Mouse (Mus musculus) cerebral cortex, adult 2 months (tissue): ENCODE measurements around the gene Dnaaf1.

ENCODE experiments used
- WGBS: fragments of 180-500 bp; shearing (Covaris S2); methylation state at CpG from one replicate; pipeline ENCODE4 v1.1.7; 2018; 5-methylcytosine and 5-hydroxymethylcytosine counted together

The Dnaaf1 gene

DNA sequence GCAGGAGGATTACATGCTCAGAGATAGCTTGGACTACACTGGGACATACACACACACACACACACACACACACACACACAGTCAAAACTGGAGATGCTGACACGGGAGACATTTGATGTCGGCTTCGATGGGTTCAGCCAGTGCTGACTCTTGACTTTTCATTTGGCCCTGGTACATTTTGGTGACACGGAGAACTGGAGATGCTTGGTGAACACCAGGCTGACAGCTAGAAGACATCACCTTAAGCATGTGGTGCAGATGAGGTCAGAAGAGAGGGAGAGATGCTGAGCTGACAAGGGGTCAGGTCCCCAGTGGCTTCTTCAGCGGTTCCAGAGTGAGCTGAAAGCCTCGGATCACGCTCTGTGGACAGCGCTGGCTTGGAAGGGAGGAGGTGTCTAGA, 48.0 kb downstream of the Dnaaf1 start:
- 92% methylated on average over 8 of the region's 8 CpGs for WGBS

DNA sequence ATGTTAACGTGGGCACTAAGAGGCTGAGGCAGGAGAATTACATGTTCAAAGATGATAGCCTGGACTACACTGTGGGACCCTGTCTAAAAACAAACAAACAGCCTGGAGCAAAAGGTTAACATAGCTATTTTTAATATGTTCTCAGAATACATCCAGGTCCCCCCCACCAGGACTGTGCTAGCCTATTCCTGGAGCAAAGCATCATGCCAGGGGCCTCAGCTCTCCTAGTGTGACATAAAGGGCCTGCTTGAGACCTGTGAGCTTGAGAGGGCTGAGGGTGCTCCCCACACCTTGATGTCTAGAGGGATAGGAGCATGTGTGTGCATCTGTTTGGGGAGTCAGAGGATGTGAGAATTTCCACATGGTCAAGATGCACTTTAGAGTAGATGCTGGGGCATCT, 48.7 kb downstream of the Dnaaf1 start:
- WGBS: 78% methylated on average over 1 of the region's 1 CpGs

- 93% methylated on average over 7 of the region's 7 CpGs for WGBS
These were observed 49.9 kb downstream of the Dnaaf1 start for GRCm38 (mm10) chr8:119624916-119625315.

- WGBS: 89% methylated on average over 22 of the region's 22 CpGs
These were observed 50.8 kb downstream of the Dnaaf1 start for GRCm38 (mm10) chr8:119625788-119626187.

GRCm38 (mm10) chr8:119627199-119627598, 52.2 kb downstream of the Dnaaf1 start:
- WGBS: 92% methylated on average over 7 of the region's 7 CpGs

DNA sequence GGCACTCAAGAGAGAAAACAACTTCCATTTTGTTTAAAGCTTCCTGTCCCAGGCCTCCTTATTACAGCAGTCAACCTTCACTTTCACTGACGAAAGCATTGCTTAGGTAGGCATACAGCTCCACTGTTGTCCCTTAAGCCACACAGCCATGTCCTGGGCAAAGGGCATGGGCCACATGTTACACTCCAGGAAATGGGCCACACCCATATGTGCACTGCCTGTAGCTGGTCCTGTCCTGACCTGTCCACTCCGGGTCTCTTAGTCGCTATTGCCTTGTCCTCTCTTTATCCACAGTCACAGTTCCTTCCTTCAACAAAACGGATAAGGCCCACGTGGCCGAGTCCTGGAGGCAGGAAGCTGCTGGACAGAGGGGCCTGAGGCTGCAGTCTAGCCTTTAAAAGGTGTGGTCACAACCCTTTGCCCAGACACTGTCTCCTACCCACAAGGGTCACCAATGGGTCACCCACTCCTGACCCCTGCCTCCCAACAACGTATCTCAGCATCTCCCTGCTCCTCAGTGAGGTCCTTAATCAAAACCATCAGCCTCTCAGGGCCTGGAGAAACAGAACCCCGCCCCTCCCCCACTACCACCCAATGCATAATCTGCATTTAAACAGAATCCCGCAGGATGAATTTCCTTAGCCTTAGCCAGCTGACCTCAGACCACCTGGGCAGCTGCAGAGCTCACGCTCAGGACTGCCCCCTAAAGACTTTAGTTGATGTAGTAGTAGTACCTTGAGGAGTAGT, 52.8 kb downstream of the Dnaaf1 start:
- 67% methylated on average over 10 of the region's 10 CpGs for WGBS

GRCm38 (mm10) chr8:119630841-119631240, 55.8 kb downstream of the Dnaaf1 start:
- WGBS: 70% methylated on average over 3 of the region's 3 CpGs

- 77% methylated on average over 9 of the region's 9 CpGs for WGBS
These were observed 57.2 kb downstream of the Dnaaf1 start for GRCm38 (mm10) chr8:119632246-119632645.

- WGBS: 63% methylated on average over 29 of the region's 29 CpGs
These were observed 57.9 kb downstream of the Dnaaf1 start for GRCm38 (mm10) chr8:119632909-119633308.

- WGBS: 14% methylated on average over 14 of the region's 14 CpGs
These were observed 59.7 kb downstream of the Dnaaf1 start for GRCm38 (mm10) chr8:119634616-119635336.

GRCm38 (mm10) chr8:119635378-119635777, 60.3 kb downstream of the Dnaaf1 start, which contains the start of gene Kcng4:
Gene Kcng4 (minus strand): TSS chr8:119635680.
- 33% methylated on average over 6 of the region's 6 CpGs for WGBS

- WGBS: 64% methylated on average over 2 of the region's 2 CpGs
These were observed 60.9 kb downstream of the Dnaaf1 start for GRCm38 (mm10) chr8:119635958-119636357.

GRCm38 (mm10) chr8:119636766-119637165, 61.7 kb downstream of the Dnaaf1 start:
- WGBS: 61% methylated on average over 7 of the region's 7 CpGs

- 98% methylated on average over 4 of the region's 4 CpGs for WGBS
These were observed 62.3 kb downstream of the Dnaaf1 start for GRCm38 (mm10) chr8:119637381-119637780.

GRCm38 (mm10) chr8:119638261-119638660, 63.2 kb downstream of the Dnaaf1 start:
- WGBS: 49% methylated on average over 6 of the region's 6 CpGs

DNA sequence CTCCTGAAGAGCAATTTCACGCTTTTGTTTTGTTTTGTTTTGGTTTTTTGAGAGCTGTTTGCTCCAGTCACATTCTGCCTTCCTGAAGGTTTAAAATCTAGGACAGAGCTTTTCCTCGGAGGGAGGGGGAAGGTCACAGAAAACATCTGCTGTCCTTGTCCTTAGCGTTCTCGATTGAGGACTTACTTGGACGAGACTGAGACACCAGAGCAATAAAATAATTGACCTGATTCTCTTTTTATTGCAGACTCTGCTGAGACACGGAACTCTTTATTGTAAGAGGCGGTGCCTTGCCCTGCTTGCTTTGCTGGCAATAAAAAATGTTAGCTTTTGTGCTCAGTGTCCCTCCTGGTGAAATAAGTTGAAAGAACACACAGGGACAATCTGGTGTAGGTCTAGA, 64.8 kb downstream of the Dnaaf1 start:
- WGBS: 59% methylated on average over 7 of the region's 7 CpGs

- 92% methylated on average over 5 of the region's 5 CpGs for WGBS
These were observed 66.0 kb downstream of the Dnaaf1 start for GRCm38 (mm10) chr8:119641058-119641457.

DNA sequence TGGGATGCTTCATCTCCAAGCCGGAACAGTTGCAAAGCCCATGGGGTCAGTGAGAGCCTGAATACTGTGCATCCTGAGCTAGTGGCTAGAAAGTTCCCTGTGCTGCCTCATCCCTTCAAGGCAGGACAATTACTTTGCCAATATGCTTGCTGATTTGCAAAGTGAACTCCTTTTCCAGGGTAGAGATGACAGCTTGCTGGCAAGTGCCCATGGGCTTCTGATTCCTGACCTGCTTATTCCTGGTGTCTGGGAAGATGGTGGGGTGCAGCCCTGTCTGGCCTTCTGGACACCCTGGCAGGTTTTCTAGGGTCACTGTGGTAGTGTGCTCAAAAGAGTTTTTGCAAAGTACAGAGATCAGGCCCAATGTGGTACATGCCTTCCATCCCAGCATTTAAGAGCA, 67.9 kb downstream of the Dnaaf1 start:
- 92% methylated on average over 1 of the region's 1 CpGs for WGBS

- WGBS: 79% methylated on average over 17 of the region's 17 CpGs
These were observed 69.5 kb downstream of the Dnaaf1 start for GRCm38 (mm10) chr8:119644429-119644960.

DNA sequence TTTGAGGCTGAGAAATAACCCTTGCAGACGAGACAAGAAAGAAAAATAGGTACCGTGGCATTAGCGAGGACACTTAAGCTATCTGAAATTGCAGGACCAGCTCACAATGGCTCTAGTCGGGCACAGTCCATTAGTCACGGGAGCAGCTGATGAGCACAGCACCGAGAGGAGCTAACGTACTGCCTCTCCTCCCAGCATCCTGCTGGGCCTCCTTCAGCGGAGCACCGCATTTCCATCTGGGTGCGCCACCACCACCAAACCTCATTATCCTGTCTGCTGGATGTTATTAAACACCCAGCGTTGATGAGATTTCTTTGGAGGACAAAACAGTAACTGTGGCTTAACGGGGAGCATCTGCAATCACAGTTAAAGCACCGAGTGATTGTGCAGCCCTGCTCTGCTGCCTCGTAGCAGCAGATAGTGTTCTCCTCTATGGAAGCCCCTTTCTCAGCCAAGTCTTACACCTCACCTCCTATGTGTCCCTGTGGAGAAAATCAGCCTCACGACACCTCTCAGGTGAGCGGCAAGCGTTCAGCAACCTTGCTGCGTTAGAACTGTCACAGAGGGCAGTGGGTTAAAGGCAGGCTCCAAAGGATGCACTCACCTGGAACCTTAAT, 70.1 kb downstream of the Dnaaf1 start:
- WGBS: 72% methylated on average over 18 of the region's 18 CpGs

- 83% methylated on average over 3 of the region's 3 CpGs for WGBS
These were observed 71.2 kb downstream of the Dnaaf1 start for GRCm38 (mm10) chr8:119646197-119646596.

DNA sequence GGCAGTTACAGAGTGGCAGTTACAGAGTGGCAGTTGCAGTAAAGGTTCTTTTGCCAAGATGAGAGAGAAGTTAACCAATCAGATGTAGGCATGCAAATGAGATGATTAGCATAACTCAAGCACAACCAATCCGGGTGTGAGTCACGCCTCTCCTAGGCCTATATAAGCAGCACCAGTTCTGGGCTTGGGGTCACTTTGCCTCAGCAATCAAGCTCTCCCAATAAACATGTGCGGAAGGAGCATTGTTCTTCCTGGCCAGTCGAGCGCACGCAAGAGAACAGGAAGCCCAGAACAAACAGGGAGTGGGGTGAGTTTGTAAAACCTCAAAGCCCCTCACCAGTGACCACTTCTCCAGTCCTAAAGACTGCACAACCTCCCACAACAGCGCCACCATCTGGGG, 71.8 kb downstream of the Dnaaf1 start:
- WGBS: 80% methylated on average over 7 of the region's 7 CpGs
